Mouse (Mus musculus) A20 (cell line): ENCODE data around the gene Tmem38a.

Experiments used
- DNase-seq: peaks from one replicate; pipeline ENCODE4 v3.0.0-alpha.2; 2011; ENCODE audit warnings: low read depth, low spot score

The Tmem38a gene

GRCm38 (mm10) chr8:72583056-72583771, 11.4 kb downstream of the Tmem38a start:
- peak; percentile 67 for DNase-seq

GRCm38 (mm10) chr8:72584390-72584789, 12.5 kb downstream of the Tmem38a start:
- DNase-seq = no peak

- DNase-seq = no peak
Observed at GRCm38 (mm10) chr8:72587806-72588205, 16.0 kb downstream of the Tmem38a start.

- DNase-seq = no peak
Observed at GRCm38 (mm10) chr8:72588865-72589264, 17.0 kb downstream of the Tmem38a start.

- DNase-seq = no peak
Observed at GRCm38 (mm10) chr8:72589286-72589685, 17.4 kb downstream of the Tmem38a start.

GRCm38 (mm10) chr8:72590198-72590597, 18.3 kb downstream of the Tmem38a start:
- DNase-seq = peak; percentile 71
